Mouse (Mus musculus): ENCODE data around the gene Gm10801. TPM values are rescaled to one million over a fixed set of nuclear protein-coding genes. Genes with fewer than 3 reads are reported as not detected.
"Not testable (repeated sequence)": the region's sequence is repeated elsewhere in the genome, so short reads cannot be mapped to it uniquely, and the experiment has no call there.

The Gm10801 gene
- total RNA-seq (2021) (not detected), polyA plus RNA-seq (2012; rRNA removed) (not detected in 2 replicates)
- long read RNA-seq: 0 reads

DNA sequence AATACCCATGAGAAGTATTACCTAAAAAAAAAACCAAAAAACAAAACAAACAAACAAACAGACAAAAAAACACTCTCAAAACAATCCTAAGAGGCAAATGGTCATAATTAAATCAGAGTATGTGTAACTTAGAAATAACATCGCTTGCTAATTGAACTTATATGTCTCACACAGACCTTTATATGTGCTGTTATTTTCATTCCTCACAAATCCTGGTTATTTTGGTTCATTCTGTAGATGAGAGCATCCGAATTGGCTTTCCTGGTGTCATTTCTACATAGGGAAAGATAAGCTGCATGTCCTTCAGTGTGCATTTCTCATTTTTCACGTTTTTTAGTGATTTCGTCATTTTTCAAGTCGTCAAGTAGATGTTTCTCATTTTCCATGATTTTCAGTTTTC lies at the start of gene Gm10801:
Gm10801 (plus strand) TSS at position 301 of the 400 bp plus-strand sequence.
- DNase-seq: not testable (repeated sequence)

DNA sequence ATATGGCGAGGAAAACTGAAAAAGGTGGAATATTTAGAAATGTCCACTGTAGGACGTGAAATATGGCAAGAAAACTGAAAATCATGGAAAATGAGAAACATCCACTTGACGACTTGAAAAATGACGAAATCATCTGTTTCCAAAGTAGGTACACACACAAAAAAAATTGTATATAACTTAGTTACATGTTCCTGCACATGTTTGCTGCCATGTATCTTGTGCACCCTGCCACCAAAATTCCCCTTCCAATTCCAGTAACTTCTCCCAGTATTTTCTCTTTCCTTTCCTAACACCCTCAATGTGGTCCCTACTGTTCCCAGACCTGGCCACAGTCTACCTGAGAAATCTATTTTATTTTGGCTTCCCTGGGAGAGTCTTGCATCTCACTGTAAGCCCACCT lies 5.2 kb downstream of the Gm10801 start, which contains the start of gene Gm10800:
Gm10800 (minus strand) TSS at position 101 of the 400 bp plus-strand sequence.
- DNase-seq: not testable (repeated sequence)

DNA sequence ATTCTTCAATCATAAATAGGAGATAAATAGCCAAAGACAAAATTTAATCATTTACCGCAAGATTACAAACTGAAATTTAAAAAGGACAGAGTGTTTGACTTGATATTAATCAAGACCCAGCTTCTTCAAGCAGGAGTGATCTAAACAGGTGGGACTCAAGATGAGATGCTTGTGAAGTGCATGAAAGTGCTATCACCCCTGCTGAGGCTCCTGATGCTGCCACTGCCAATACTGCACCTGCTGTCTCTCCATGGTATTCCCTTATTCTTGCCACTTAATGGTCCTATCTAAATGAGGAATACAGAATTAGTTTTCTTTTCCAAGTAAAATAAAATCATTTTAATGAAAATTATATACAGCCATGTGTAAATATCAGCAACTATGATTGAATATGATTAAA lies 35.5 kb downstream of the Gm10801 start:
- no peak for DNase-seq

Other genes starting within 250 kb of the Gm10801 start
- 1 to 10 TPM in 1 of 2 experiments, under 1 TPM in 1; 0.63 to 1.1 TPM for gene Gm10800, start 5.1 kb downstream of the Gm10801 start, total RNA-seq (2021)
- not detected in 2 replicates for gene Gm10800, start 5.1 kb downstream of the Gm10801 start, polyA plus RNA-seq (2012; rRNA removed)